Mouse (Mus musculus) cortical plate, adult 2 months (tissue): ENCODE measurements around the gene Sec22a.

Experiments used
- CTCF ChIP-seq: fragments of 200-500 bp; IDR thresholded peaks from 2 replicates; pipeline ENCODE4 v1.5.1; 2011; ENCODE audit warnings: mild to moderate bottlenecking, control low read depth, low read length; ENCODE audit not compliant: insufficient read depth; ENCODE audit errors: extremely low read depth
- POLR2A ChIP-seq: fragments of 200-500 bp; IDR thresholded peaks from 2 replicates; pipeline ENCODE4 v1.6.1; 2011; ENCODE audit warnings: mild to moderate bottlenecking, low read length, control low read depth; ENCODE audit not compliant: insufficient read depth; ENCODE audit errors: extremely low read depth

DNA sequence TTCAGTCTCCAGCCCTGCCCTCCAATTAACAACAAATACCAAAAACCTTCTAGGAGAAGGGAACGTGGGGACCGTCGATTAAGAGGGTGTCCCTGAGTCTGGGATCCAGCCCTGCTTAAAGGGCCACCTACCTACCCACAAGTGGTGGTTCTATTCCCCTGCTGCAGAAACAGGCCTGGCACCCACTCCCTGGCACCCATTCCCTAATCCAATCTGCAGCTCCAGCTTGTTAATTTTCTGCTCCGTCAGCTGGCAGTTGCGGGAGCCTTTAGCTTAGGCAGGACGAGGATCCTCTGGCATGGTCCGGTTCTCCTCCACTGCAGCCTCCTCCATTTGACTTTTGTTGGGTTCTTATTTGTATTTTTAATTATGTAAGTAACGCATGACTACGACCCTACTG lies 39.6 kb upstream of the Sec22a start:
- TF ChIP-seq POLR2A (no peak), CTCF (no peak)
